Mouse (Mus musculus) neural tube, embryonic 12.5 days (tissue): Measurements from ENCODE around the gene Rnft1. TPM values are rescaled to one million over a fixed set of nuclear protein-coding genes. Genes with fewer than 3 reads are reported as not detected.

Experiments used
- polyA plus RNA-seq: library from polyadenylated mRNA; unstranded; fragments of >200 nt; fragmentation: Nextera tagmentation; extraction: Ambion mirVana; gene quantifications from 2 replicates; pipeline ENCODE4 v1.2.1, GENCODE M21; 2016

Rnft1 gene
- polyA plus RNA-seq, 1 experiment from 2014 or later: 19.4 TPM

Other genes starting within 250 kb of the Rnft1 start
- 40.4 and 44.2 TPM in 2 replicates for gene Ints2, start 227.1 kb upstream of the Rnft1 start, polyA plus RNA-seq
- gene Med13, start 127.1 kb upstream of the Rnft1 start, polyA plus RNA-seq: 10.0 and 11.5 TPM in 2 replicates
- gene Rps6kb1, start 60.1 kb downstream of the Rnft1 start, polyA plus RNA-seq: 68.9 and 71.8 TPM in 2 replicates
- gene Tubd1, start 60.3 kb downstream of the Rnft1 start, polyA plus RNA-seq: 10.7 and 11.9 TPM in 2 replicates
- 96.6 and 97.0 TPM in 2 replicates for gene Vmp1, start 199.2 kb downstream of the Rnft1 start, polyA plus RNA-seq
- gene Ptrh2, start 199.3 kb downstream of the Rnft1 start, polyA plus RNA-seq: 32.0 and 32.7 TPM in 2 replicates